25 mouse cellular contexts compared by ENCODE assay signal in the genomic region with DNA sequence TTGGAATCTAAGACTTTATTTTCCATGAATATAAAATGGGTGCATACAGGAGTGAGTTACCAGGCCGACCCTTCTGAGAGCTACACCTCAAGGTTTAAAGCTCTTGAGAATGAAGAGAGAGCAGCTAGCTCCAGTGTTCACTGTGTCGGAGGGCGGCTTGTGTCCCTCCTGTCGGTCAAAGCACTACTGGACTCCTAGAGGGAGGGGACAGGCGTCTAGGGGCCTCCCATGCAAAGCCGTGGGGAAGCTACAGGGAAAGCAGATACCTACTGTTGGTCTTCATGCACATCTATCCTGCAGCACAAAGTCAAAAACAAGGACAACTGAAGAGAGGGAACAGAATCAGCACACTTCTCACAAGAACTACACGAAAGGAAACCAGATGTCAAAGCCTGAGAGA.
A peak's percentile ranks its signal among the peaks of the same experiment; 100 is the strongest.
DNase-seq lines count a peak whose midpoint lies in the region; TF ChIP-seq lines count a peak whose summit lies in the region.
"Had no signal": no experiment of that assay in that cellular context is flagged by ENCODE, and none has a peak within 500 bp of the region (broad histone marks: within the 10 kb centered on the region; RNA-seq: fewer than 3 reads in every experiment).

No protein-coding gene starts in this region.

- no peak for DNase-seq in heart, embryonic 10.5 days (ENCODE audit: low spot score)
- DNase-seq in heart, adult 18-20 months = no peak
- no peak for DNase-seq in layer of hippocampus, adult 2 months (ENCODE audit: low spot score in 2 of 2)
- DNase-seq in layer of hippocampus, postnatal 10 days (ENCODE audit: low spot score in 2 of 2) = no peak
- DNase-seq in adrenal gland, adult 18-20 months (ENCODE audit: low spot score in 2 of 2) = no peak
- DNase-seq: adrenal gland, adult 8-10 months; cerebellum, adult 11-12 months; cerebellum, adult 9-11 months; forebrain, postnatal 0 days; gastrocnemius, postnatal 10 days; heart, postnatal 36 days; kidney, adult 2 months; layer of hippocampus, adult 9-11 months had no signal

- WGBS in heart, embryonic 10.5 days = 83% methylated on average over 7 of the region's 7 CpGs
- 87% methylated on average over 7 of the region's 7 CpGs for WGBS in bone marrow, adult 2 months

- peaks cover 23% of the 10 kb centered on the region for H3K4me1 ChIP-seq in heart, embryonic 10.5 days
- H3K4me1 ChIP-seq in bone marrow, adult 2 months (ENCODE audit: control insufficient read depth, insufficient read depth, low read length) = peaks cover 5% of the 10 kb centered on the region; the same call in 1 of the 2 replicates
- H3K4me1 ChIP-seq: intestine, embryonic 15.5 days; lung, embryonic 15.5 days; stomach, embryonic 15.5 days had no signal

- H3K4me3 ChIP-seq in heart, embryonic 10.5 days = no peak overlapping the region
- H3K4me3 ChIP-seq in layer of hippocampus, adult 2 months = no peak overlapping the region
- no peak overlapping the region for H3K4me3 ChIP-seq in bone marrow, adult 2 months (replicated peaks; ENCODE audit: control insufficient read depth, low read depth, low read length)
- no peak overlapping the region for H3K4me3 ChIP-seq in myocyte
- H3K4me3 ChIP-seq: erythroblast, embryonic 14.5 days; hindbrain, embryonic 12.5 days; intestine, embryonic 15.5 days; limb, embryonic 13.5 days; lung, embryonic 15.5 days; stomach, embryonic 15.5 days had no signal

- H3K79me2 ChIP-seq in myocyte (ENCODE audit: control insufficient read depth, insufficient read depth) = no peaks in the 10 kb centered on the region

- no peak for TF ChIP-seq POLR2A in bone marrow, adult 2 months (IDR thresholded peaks at IDR 0.05; ENCODE audit: borderline replicate concordance, control insufficient read depth, low read depth, low read length)
- TF ChIP-seq POLR2A in myocyte (IDR thresholded peaks at IDR 0.05; ENCODE audit: insufficient read length, low read depth) = no peak

- TF ChIP-seq CTCF in layer of hippocampus, adult 2 months (conservative IDR thresholded peaks at IDR 0.05) = no peak
- TF ChIP-seq CTCF in bone marrow, adult 2 months (IDR thresholded peaks at IDR 0.05; ENCODE audit: control insufficient read depth, insufficient read depth, low read length) = no peak

- H3ac ChIP-seq in myocyte (ENCODE audit: control insufficient read depth, insufficient read length) = no peak overlapping the region

- no peaks in the 10 kb centered on the region for H3K27me3 ChIP-seq in heart, embryonic 10.5 days (ENCODE audit: insufficient read depth, poor library complexity, severe bottlenecking)
- no peaks in the 10 kb centered on the region for H3K27me3 ChIP-seq in myocyte (ENCODE audit: control insufficient read depth, insufficient read depth, insufficient read length)
- H3K27me3 ChIP-seq: hindbrain, embryonic 12.5 days; intestine, embryonic 15.5 days; limb, embryonic 13.5 days; lung, embryonic 15.5 days; stomach, embryonic 15.5 days had no signal

- H3K9me3 ChIP-seq in heart, embryonic 10.5 days = no peaks in the 10 kb centered on the region
- H3K9me3 ChIP-seq: hindbrain, embryonic 12.5 days; intestine, embryonic 15.5 days; limb, embryonic 13.5 days; lung, embryonic 15.5 days; stomach, embryonic 15.5 days had no signal

- peak overlapping the region; percentile 55 for H3K4me2 ChIP-seq in myocyte (ENCODE audit: low read depth)
- H3K4me2 ChIP-seq: hindbrain, embryonic 12.5 days; intestine, embryonic 15.5 days; limb, embryonic 13.5 days; liver, embryonic 11.5 days; lung, embryonic 15.5 days; midbrain, embryonic 11.5 days; stomach, embryonic 15.5 days had no signal

- peaks cover 19% of the 10 kb centered on the region; the same call in 1 of the 2 replicates for H3K36me3 ChIP-seq in heart, embryonic 10.5 days
- H3K36me3 ChIP-seq in myocyte (ENCODE audit: control insufficient read depth, insufficient read depth) = no peaks in the 10 kb centered on the region
- H3K36me3 ChIP-seq: intestine, embryonic 15.5 days; stomach, embryonic 15.5 days had no signal

- peak overlapping the region; percentile 31; the same call in 1 of the 2 replicates for H3K27ac ChIP-seq in heart, embryonic 10.5 days
- H3K27ac ChIP-seq in layer of hippocampus, adult 2 months = peak overlapping the region; percentile 65; the same call in 1 of the 2 replicates
- 0 out of 2 replicates have a peak overlapping the region, but pooled peaks have one; percentile 12 for H3K27ac ChIP-seq in bone marrow, adult 2 months (ENCODE audit: control insufficient read depth, insufficient read depth, low read depth, low read length, poor library complexity)
- H3K27ac ChIP-seq: hindbrain, embryonic 12.5 days; hindbrain, postnatal 0 days; intestine, embryonic 15.5 days; kidney, postnatal 0 days; limb, embryonic 13.5 days; lung, embryonic 15.5 days; stomach, embryonic 15.5 days had no signal

TF ChIP-seq in myocyte, 11 proteins besides CTCF, POLR2A, EP300 and RAD21:
- TF ChIP-seq TCF3 (IDR thresholded peaks at IDR 0.05; ENCODE audit: insufficient read length, low read depth) = no peak
- no peak for TF ChIP-seq REST (IDR thresholded peaks at IDR 0.05; ENCODE audit: insufficient read depth, insufficient read length)
- no peak for TF ChIP-seq USF1 (IDR thresholded peaks at IDR 0.05; ENCODE audit: low read depth)
- no peak for TF ChIP-seq MAX (IDR thresholded peaks at IDR 0.05; ENCODE audit: low read depth)
- no peak for TF ChIP-seq E2F4 (IDR thresholded peaks at IDR 0.05; ENCODE audit: insufficient read depth)
- TF ChIP-seq MYOD1 (IDR thresholded peaks at IDR 0.05; ENCODE audit: control insufficient read depth in 1 of 3, insufficient read length in 2 of 3, low read depth in 2 of 3) = no peak

Comparison
In these comparisons a context has a peak if more than half of its experiments do, and no peak if none do; other contexts are left out.
1. H3K27ac ChIP-seq: peak in every context shown above with its lines; median percentile 65 in layer of hippocampus, adult 2 months; 31 in heart, embryonic 10.5 days; 12 in bone marrow, adult 2 months.